Mouse (Mus musculus) intestine, embryonic 16.5 days (tissue): Measurements from ENCODE around the gene Syngap1. TPM values are rescaled to one million over a fixed set of nuclear protein-coding genes. Genes with fewer than 3 reads are reported as not detected.
A peak's percentile ranks its signal among the peaks of the same experiment; 100 is the strongest.

Experiments
- ATAC-seq: fragments of 200-750 bp; cut with Nextera tagmentation; 2 replicates; pipeline ENCODE4 v1.8.0; 2017; ENCODE audit warnings: moderate TSS enrichment, moderate library complexity
- H3K27ac ChIP-seq: fragments of 300-500 bp; sonication (generic); 2 replicates; pipeline ENCODE4 v1.5.1; 2014; ENCODE audit warnings: mild to moderate bottlenecking, low read length
- H3K27me3 ChIP-seq: fragments of 300-500 bp; sonication (generic); replicated peaks from 2 replicates; pipeline ENCODE4 v1.6.1; 2014; ENCODE audit warnings: low read length, control low read depth, mixed read lengths; ENCODE audit not compliant: control insufficient read depth, insufficient read depth
- H3K36me3 ChIP-seq: fragments of 300-500 bp; sonication (generic); 2 replicates; pipeline ENCODE4 v1.6.1; 2014; ENCODE audit warnings: low read length, control low read depth; ENCODE audit not compliant: control insufficient read depth, insufficient read depth
- H3K4me1 ChIP-seq: fragments of 300-500 bp; sonication (generic); 2 replicates; pipeline ENCODE4 v1.6.1; 2014; ENCODE audit warnings: low read length, control low read depth, mixed read lengths; ENCODE audit not compliant: control insufficient read depth, insufficient read depth
- H3K4me2 ChIP-seq: fragments of 300-500 bp; sonication (generic); 2 replicates; pipeline ENCODE4 v1.6.1; 2014; ENCODE audit warnings: low read depth, low read length, control low read depth
- H3K4me3 ChIP-seq: fragments of 300-500 bp; sonication (generic); 2 replicates; pipeline ENCODE4 v1.5.1; 2014; ENCODE audit warnings: mild to moderate bottlenecking, low read length
- H3K9ac ChIP-seq: fragments of 300-500 bp; sonication (generic); 2 replicates; pipeline ENCODE4 v1.6.1; 2014; ENCODE audit warnings: low read depth, low read length
- H3K9me3 ChIP-seq: fragments of 300-500 bp; sonication (generic); 2 replicates; pipeline ENCODE4 v1.6.1; 2016; ENCODE audit warnings: low read length, control low read depth; ENCODE audit not compliant: control insufficient read depth
- WGBS: fragments of 180-500 bp; shearing (Covaris S2); extraction: QIAGEN DNeasy Blood & Tissue Kit; methylation state at CpG from one replicate; pipeline ENCODE4 v1.1.7; 2014; 5-methylcytosine and 5-hydroxymethylcytosine counted together
- polyA plus RNA-seq: library from polyadenylated mRNA; unstranded; fragments of >200 nt; fragmentation: Nextera tagmentation; extraction: Ambion mirVana; gene quantifications from 2 replicates; pipeline ENCODE4 v1.2.1, GENCODE M21; 2015

The Syngap1 gene
- polyA plus RNA-seq, 1 experiment from 2014 or later: 0.66 TPM

GRCm38 (mm10) chr17:26961572-26962240 is 20.7 kb downstream of the Syngap1 start:
- Histone ChIP-seq H3K9me3 (no peaks in the 10 kb centered on the region), H3K9ac (no peak overlapping the region), H3K4me3 (no peak overlapping the region), H3K4me2 (no peak overlapping the region), H3K27me3 (no peaks in the 10 kb centered on the region), H3K27ac (no peak overlapping the region), H3K36me3 (peaks cover 12% of the 10 kb centered on the region; the same call in 1 of the 2 replicates), H3K4me1 (no peaks in the 10 kb centered on the region)
- 91% methylated on average over 21 of the region's 21 CpGs for WGBS
- ATAC-seq: no peak

GRCm38 (mm10) chr17:26966993-26967392 is 25.9 kb downstream of the Syngap1 start:
- ATAC-seq: no peak
- H3K27me3 ChIP-seq: no peaks in the 10 kb centered on the region
- peaks cover 9% of the 10 kb centered on the region for H3K4me1 ChIP-seq
- H3K4me3 ChIP-seq: no peak overlapping the region
- H3K27ac ChIP-seq: no peak overlapping the region
- H3K9me3 ChIP-seq: no peaks in the 10 kb centered on the region
- 84% methylated on average over 11 of the region's 11 CpGs for WGBS
- H3K36me3 ChIP-seq: peaks cover 3% of the 10 kb centered on the region; the same call in 1 of the 2 replicates
- H3K4me2 ChIP-seq: no peak overlapping the region
- no peak overlapping the region for H3K9ac ChIP-seq

GRCm38 (mm10) chr17:26967477-26967876 is 26.4 kb downstream of the Syngap1 start:
- Histone ChIP-seq H3K36me3 (peaks cover 3% of the 10 kb centered on the region; the same call in 1 of the 2 replicates), H3K4me2 (no peak overlapping the region), H3K4me3 (no peak overlapping the region), H3K27me3 (no peaks in the 10 kb centered on the region), H3K27ac (no peak overlapping the region), H3K9ac (no peak overlapping the region), H3K4me1 (peaks cover 9% of the 10 kb centered on the region), H3K9me3 (no peaks in the 10 kb centered on the region)
- no peak for ATAC-seq
- 93% methylated on average over 6 of the region's 6 CpGs for WGBS

- Histone ChIP-seq H3K4me2 (no peak overlapping the region), H3K27ac (no peak overlapping the region), H3K36me3 (peaks cover 3% of the 10 kb centered on the region; the same call in 1 of the 2 replicates), H3K4me3 (no peak overlapping the region), H3K27me3 (no peaks in the 10 kb centered on the region), H3K9ac (no peak overlapping the region), H3K4me1 (peaks cover 9% of the 10 kb centered on the region), H3K9me3 (no peaks in the 10 kb centered on the region)
- 79% methylated on average over 6 of the region's 6 CpGs for WGBS
- ATAC-seq: no peak
Measured at GRCm38 (mm10) chr17:26968200-26968611, 27.2 kb downstream of the Syngap1 start.

- 83% methylated on average over 6 of the region's 6 CpGs for WGBS
- Histone ChIP-seq H3K27ac (no peak overlapping the region), H3K4me3 (no peak overlapping the region), H3K36me3 (peaks cover 3% of the 10 kb centered on the region; the same call in 1 of the 2 replicates), H3K9me3 (no peaks in the 10 kb centered on the region), H3K9ac (no peak overlapping the region), H3K4me1 (peaks cover 16% of the 10 kb centered on the region), H3K4me2 (no peak overlapping the region), H3K27me3 (no peaks in the 10 kb centered on the region)
- ATAC-seq: no peak
Measured at GRCm38 (mm10) chr17:26969257-26969656, 28.2 kb downstream of the Syngap1 start.

GRCm38 (mm10) chr17:26970221-26970620 is 29.2 kb downstream of the Syngap1 start:
- Histone ChIP-seq H3K4me2 (no peak overlapping the region), H3K4me1 (peaks cover 19% of the 10 kb centered on the region), H3K27me3 (no peaks in the 10 kb centered on the region), H3K9me3 (no peaks in the 10 kb centered on the region), H3K36me3 (0 out of 2 replicates have a peak, but pooled peaks cover 3% of the 10 kb centered on the region), H3K4me3 (no peak overlapping the region), H3K9ac (no peak overlapping the region), H3K27ac (no peak overlapping the region)
- ATAC-seq: no peak
- WGBS: 66% methylated on average over 12 of the region's 12 CpGs

GRCm38 (mm10) chr17:26971247-26971905 is 30.3 kb downstream of the Syngap1 start:
- WGBS: 52% methylated on average over 7 of the region's 8 CpGs
- Histone ChIP-seq H3K27ac (peak overlapping the region; percentile 23), H3K9ac (peak overlapping the region; percentile 47), H3K4me3 (peak overlapping the region; percentile 90; the same call in 1 of the 2 replicates), H3K4me2 (peak overlapping the region; percentile 75), H3K9me3 (no peaks in the 10 kb centered on the region), H3K36me3 (peaks cover 3% of the 10 kb centered on the region; the same call in 1 of the 2 replicates), H3K27me3 (no peaks in the 10 kb centered on the region), H3K4me1 (peaks cover 25% of the 10 kb centered on the region)
- no peak for ATAC-seq

GRCm38 (mm10) chr17:26972107-26972506 is 31.1 kb downstream of the Syngap1 start:
- Histone ChIP-seq H3K9me3 (no peaks in the 10 kb centered on the region), H3K36me3 (peaks cover 5% of the 10 kb centered on the region; the same call in 1 of the 2 replicates), H3K9ac (peak overlapping the region; percentile 88), H3K27me3 (no peaks in the 10 kb centered on the region), H3K4me1 (peaks cover 25% of the 10 kb centered on the region), H3K4me2 (peak overlapping the region; percentile 75), H3K4me3 (peak overlapping the region; percentile 90), H3K27ac (peak overlapping the region; percentile 86)
- no peak for ATAC-seq
- 2% methylated on average over 3 of the region's 3 CpGs for WGBS

- Histone ChIP-seq H3K27ac (peak within 1 kb of the TSS; percentile 86), H3K4me3 (peak within 1 kb of the TSS; percentile 90), H3K4me2 (peak within 1 kb of the TSS; percentile 76), H3K4me1 (peaks cover 25% of the 10 kb centered on the region), H3K36me3 (peaks cover 2% of the 10 kb centered on the region; the same call in 1 of the 2 replicates), H3K9me3 (no peaks in the 10 kb centered on the region), H3K27me3 (no peaks in the 10 kb centered on the region), H3K9ac (peak within 1 kb of the TSS; percentile 88)
- peak; percentile 100 for ATAC-seq
- under 1% methylated on average over 75 of the region's 75 CpGs for WGBS
Measured at GRCm38 (mm10) chr17:26972703-26973574, 31.9 kb downstream of the Syngap1 start, which contains the start of gene Zbtb9. Gene Zbtb9 (plus strand): TSS chr17:26973167.
